Mouse (Mus musculus) E14TG2a.4 (cell line): ENCODE data around the gene Ntm.

ENCODE experiments used
- CTCF ChIP-seq: conservative IDR thresholded peaks from 2 replicates; pipeline ENCODE4 v1.5.1; 2014; ENCODE audit warnings: low read length
- NANOG ChIP-seq: IDR thresholded peaks from 2 replicates; pipeline ENCODE4 v1.6.1; 2014; ENCODE audit warnings: borderline replicate concordance, low read length, mixed read lengths
- POU5F1 ChIP-seq: IDR thresholded peaks from 2 replicates; pipeline ENCODE4 v1.6.1; 2014; ENCODE audit warnings: low read length, borderline replicate concordance

GRCm38 (mm10) chr9:29650266-29650665 lies 312.7 kb downstream of the Ntm start:
- TF ChIP-seq CTCF = no peak
- no peak for TF ChIP-seq POU5F1
- TF ChIP-seq NANOG = no peak
